ENCODE assay signal across 8 mouse cellular contexts in genomic region chr12:77060060-77060695, GRCm38 (mm10).
DNase-seq lines count a peak whose midpoint lies in the region; ATAC-seq and TF ChIP-seq lines count a peak whose summit lies in the region.

No protein-coding gene starts in this region.

- peak overlapping the region; percentile 34 for H3K4me3 ChIP-seq in kidney, adult 2 months (ENCODE audit: insufficient read depth, low read depth, low read length)
- H3K4me3 ChIP-seq in lung, embryonic 16.5 days (ENCODE audit: low read length), result peak overlapping the region; percentile 29

- no peak overlapping the region; the same call in 1 of the 2 replicates for H3K9ac ChIP-seq in lung, embryonic 16.5 days (ENCODE audit: low read length)

- no peak for TF ChIP-seq POLR2A in kidney, adult 2 months (IDR thresholded peaks at IDR 0.05; ENCODE audit: low read depth, low read length)

- H3K4me2 ChIP-seq in lung, embryonic 16.5 days (ENCODE audit: low read depth, low read length), result peak overlapping the region; percentile 43

- TF ChIP-seq CTCF in kidney, adult 2 months (conservative IDR thresholded peaks at IDR 0.05; ENCODE audit: insufficient read depth, insufficient read length, low read depth, low read length), result no peak

- H3K36me3 ChIP-seq in kidney, adult 2 months (ENCODE audit: control insufficient read depth, insufficient read depth, low read length), result no peaks in the 10 kb centered on the region
- no peaks in the 10 kb centered on the region for H3K36me3 ChIP-seq in lung, embryonic 16.5 days (ENCODE audit: control insufficient read depth, insufficient read depth, low read length)

- peak; percentile 59 for DNase-seq in CD4-positive, CD25-positive, alpha-beta regulatory T cell, adult 2 months (ENCODE audit: low read depth, low spot score)
- DNase-seq in T-cell, adult 2 months (ENCODE audit: low spot score), result peak; percentile 39
- peak; percentile 68 for DNase-seq in heart, adult 8-10 months (ENCODE audit: low spot score)
- peak; percentile 87 for DNase-seq in kidney, adult 2 months
- DNase-seq in spleen, postnatal 4 days (ENCODE audit: low spot score in 2 of 2), result peak; percentile 40 to 69
- no peak for DNase-seq in cerebellum, adult 11 months
- DNase-seq in layer of hippocampus, postnatal 14 days (ENCODE audit: low spot score in 2 of 2), result no peak

- H3K27ac ChIP-seq in kidney, adult 2 months (ENCODE audit: insufficient read depth, low read depth, low read length), result peak overlapping the region; percentile 90
- 0 out of 2 replicates have a peak overlapping the region, but pooled peaks have one; percentile 25 for H3K27ac ChIP-seq in lung, embryonic 16.5 days (ENCODE audit: low read length)

- 8% methylated on average over 16 of the region's 16 CpGs for WGBS in kidney, adult 2 months
- WGBS in lung, embryonic 16.5 days, result 11% methylated on average over 16 of the region's 16 CpGs

- no peaks in the 10 kb centered on the region for H3K9me3 ChIP-seq in lung, embryonic 16.5 days (ENCODE audit: control insufficient read depth, low read length)

- peaks cover 25% of the 10 kb centered on the region for H3K4me1 ChIP-seq in kidney, adult 2 months (ENCODE audit: control insufficient read depth, insufficient read depth, low read length)
- H3K4me1 ChIP-seq in lung, embryonic 16.5 days (replicated peaks; ENCODE audit: control insufficient read depth, insufficient read depth, low read length), result peaks cover 7% of the 10 kb centered on the region; the same call in 1 of the 2 replicates

- no peaks in the 10 kb centered on the region for H3K27me3 ChIP-seq in kidney, adult 2 months (replicated peaks; ENCODE audit: control insufficient read depth, insufficient read depth, low read length)
- no peaks in the 10 kb centered on the region; the same call in 1 of the 2 replicates for H3K27me3 ChIP-seq in lung, embryonic 16.5 days (ENCODE audit: control insufficient read depth, insufficient read depth, low read depth, low read length)

- peak; percentile 63; the same call in 1 of the 2 replicates for ATAC-seq in lung, embryonic 16.5 days (ENCODE audit: low read depth)

Comparison
In these comparisons a context has a peak if more than half of its experiments do, and no peak if none do; other contexts are left out.
1. DNase-seq: peak in CD4-positive, CD25-positive, alpha-beta regulatory T cell, adult 2 months (single experiment), T-cell, adult 2 months (single experiment), heart, adult 8-10 months (single experiment), kidney, adult 2 months (single experiment) and spleen, postnatal 4 days (2 of 2); none in cerebellum, adult 11 months (single experiment) and layer of hippocampus, postnatal 14 days (0 of 2).